Mouse (Mus musculus): Measurements from ENCODE around the gene Olfr53. TPM values are rescaled to one million over a fixed set of nuclear protein-coding genes. Genes with fewer than 3 reads are reported as not detected.
"Not testable (repeated sequence)": the region's sequence is repeated elsewhere in the genome, so short reads cannot be mapped to it uniquely, and the experiment has no call there.

Olfr53 gene
- total RNA-seq (2021), result not detected in 2 replicates
- long read RNA-seq, experiment 1, result 0 reads
- long read RNA-seq, experiment 2, result 0 reads

DNA sequence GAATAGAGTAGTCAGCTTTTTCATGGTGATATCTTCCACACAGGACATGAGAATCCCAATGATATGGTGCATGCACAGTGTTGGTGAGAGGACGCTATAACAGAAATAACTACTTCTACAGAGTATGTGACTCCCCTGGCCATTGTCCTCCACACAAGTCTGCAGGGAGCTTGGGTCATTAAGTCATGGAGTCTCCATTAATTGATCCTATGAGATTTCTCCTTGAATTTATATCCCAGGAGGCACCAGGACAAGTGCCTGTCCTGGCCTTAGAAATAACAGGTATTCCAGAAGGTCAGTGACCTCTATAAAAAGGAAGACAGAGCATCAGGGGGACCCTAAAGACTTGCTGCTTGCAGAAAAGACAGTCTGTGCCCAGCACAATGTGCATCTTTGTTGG lies at the start of gene Olfr53:
Gene Olfr53 (plus strand): TSS at position 301 of the 400 bp plus-strand sequence.
- no peak for DNase-seq

DNA sequence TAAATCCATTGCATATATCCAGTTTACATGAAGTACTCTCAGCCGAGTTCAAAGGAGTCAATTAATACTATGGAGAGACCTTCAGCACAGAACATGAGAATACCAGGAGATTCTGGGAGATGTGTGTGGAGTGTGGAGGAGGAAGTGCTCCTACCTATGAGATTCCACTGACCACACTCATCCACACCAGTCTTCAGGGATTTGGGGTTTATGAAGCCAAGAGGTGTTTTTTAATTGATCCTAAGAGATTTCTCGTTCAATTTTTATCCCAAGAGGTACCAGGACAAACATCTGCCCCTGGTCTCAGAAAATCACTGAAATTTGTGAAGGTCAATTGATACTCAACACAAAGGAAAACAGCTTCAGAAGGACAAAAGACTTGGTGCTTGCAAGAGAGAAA lies 45.3 kb upstream of the Olfr53 start, which contains the start of gene Olfr46:
Gene Olfr46 (plus strand): TSS at position 301 of the 400 bp plus-strand sequence.
- not testable (repeated sequence) for DNase-seq

DNA sequence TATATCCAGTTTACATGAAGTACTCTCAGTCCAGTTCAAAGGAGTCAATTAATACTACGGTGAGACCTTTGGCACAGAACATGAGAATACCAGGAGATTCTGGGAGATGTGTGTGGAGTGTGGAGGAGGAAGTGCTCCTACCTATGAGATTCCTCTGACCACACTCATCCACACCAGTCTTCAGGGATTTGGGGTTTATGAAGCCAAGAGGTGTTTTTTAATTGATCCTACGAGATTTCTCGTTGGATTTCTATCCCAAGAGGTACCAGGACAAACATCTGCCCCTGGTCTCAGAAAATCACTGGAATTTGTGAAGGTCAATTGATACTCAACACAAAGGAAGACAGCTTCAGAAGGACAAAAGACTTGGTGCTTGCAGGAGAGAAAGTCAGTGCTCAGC lies 17.6 kb upstream of the Olfr53 start, which contains the start of gene Olfr61:
Gene Olfr61 (plus strand): TSS at position 301 of the 400 bp plus-strand sequence.
- DNase-seq, result not testable (repeated sequence)

DNA sequence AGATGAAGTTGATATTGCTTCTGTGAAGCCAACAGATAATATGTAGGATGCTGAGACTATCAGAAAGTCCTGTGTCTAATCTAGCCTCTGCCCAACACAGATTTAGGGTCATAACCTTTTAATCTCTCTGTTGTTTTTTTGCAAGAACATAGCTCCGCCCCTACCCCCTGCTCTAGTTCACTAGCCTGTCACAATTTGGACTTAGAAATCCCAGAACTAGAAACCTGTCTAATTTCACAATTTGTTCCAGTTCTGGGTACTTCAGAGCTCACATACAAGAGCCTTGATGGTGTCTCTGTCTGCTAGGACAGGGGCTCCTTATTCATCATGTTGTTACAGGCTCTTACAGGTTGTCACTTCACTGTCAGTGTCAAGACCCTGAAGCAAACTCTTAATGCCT lies 15.7 kb upstream of the Olfr53 start:
- DNase-seq, result no peak

DNA sequence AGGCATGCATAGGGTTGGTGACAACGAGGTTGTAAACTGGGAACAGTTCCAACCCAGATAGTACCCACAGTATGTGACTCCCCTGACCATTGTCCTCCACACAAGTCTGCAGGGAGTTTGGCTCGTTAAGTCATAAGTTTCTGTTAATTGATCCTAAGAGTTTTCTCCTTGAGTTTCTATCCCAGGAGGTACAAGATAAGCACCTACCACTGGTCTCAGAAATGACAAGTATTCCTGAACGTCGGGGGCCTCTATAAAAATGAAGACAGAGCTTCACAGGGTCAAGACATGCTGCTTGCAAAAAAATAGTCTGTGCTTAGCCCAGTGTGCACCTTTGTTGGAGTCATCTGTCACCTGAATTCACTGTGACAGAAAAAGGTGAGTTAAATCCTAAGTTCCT lies 13.4 kb downstream of the Olfr53 start, which contains the start of gene Olfr539:
Gene Olfr539 (plus strand): TSS at position 301 of the 400 bp plus-strand sequence.
- no peak for DNase-seq

DNA sequence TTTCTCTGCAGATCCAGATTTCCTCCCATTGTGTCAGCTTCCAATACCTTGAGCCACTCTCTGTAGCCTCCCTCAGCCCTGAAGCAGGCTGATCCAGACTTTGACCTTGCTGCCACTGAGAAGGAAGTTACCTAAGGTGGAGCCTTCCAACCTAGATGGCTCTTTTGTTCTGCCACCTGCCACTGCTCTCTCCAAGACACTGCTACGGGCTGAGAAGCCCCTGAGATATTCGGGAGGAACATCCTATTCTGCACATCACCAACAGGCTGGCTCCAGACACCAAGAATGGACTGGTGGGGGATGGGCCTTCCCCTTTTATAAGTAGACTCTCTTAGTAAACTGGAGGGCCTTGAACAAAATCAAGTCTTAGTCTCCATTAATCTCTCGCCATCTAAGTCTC lies 24.4 kb downstream of the Olfr53 start:
- DNase-seq, result not testable (repeated sequence)

DNA sequence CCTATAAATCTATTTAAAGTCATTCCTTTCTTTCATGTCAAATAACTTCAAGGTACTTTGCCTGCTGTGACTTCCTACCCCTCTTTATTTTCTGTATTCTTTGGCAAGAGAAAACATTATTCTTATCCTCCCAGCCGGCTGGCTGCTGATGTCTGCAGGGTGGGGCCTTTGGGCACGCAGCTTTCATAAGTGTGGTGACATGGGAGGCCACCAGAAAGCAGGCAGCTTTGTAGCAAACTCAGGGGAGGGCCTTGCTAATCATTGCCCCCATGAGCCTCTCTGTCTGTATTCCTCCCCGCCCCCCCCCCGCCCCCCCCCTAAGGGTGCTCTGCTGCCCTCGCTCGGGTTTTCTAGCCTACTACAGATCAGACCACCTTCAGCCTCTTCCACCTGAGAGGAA lies 29.6 kb downstream of the Olfr53 start:
- no peak for DNase-seq

DNA sequence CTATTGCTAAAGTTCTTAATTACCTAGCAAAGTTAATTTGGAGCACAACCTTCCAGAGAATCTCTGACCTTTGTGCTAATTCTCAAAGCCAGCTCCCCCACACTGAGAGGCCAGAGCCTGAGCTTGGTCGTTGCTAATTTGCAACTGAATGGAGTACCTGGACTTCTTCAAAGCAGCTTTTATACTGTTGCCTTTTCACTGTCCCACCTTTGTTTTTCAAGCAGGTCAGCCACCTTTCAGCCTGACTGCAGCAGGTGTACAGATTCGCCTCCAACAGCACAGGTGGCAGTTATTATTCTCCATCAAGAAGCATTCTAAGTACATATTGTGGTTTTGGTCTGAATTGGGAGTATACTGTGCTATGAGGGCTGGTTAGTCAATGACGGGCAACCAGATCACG lies 33.3 kb downstream of the Olfr53 start:
- not testable (repeated sequence) for DNase-seq

DNA sequence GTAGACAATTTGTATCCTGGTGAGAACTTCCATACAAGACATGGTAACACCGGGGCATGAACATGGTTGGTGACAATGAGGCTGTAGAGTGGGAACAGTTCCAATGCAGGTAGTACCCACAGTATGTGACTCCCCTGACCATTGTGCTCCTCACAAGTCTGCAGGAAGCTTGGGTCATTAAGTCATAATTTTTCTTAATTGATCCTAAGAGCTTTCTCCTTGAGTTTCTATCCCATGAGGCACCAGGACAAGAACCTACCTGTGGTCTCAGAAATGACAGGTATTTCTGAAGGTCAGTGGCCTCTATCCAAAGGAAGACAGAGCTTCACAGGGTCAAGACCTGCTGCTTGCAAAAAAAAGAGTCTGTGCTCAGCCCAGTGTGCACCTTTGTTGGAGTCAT lies 35.4 kb downstream of the Olfr53 start, which contains the start of gene Olfr45:
Gene Olfr45 (plus strand): TSS at position 301 of the 400 bp plus-strand sequence.
- no peak for DNase-seq

DNA sequence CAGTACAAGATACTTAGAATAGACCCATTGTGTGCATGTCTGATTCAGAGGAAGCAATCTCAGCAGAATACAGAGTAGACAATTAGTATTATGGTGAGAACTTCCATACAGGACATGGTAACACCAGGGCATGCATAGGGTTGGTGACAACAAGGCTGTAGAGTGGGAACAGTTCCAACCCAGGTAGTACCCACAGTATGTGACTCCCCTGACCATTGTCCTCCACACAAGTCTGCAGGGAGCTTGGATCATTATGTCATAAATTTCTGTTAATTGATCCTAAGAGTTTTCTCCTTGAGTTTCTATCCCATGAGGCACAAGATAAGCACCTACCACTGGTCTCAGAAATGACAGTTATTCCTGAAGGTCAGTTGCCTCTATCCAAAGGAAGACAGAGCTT lies 50.7 kb downstream of the Olfr53 start, which contains the start of gene Olfr541:
Gene Olfr541 (plus strand): TSS at position 301 of the 400 bp plus-strand sequence.
- DNase-seq, result no peak

Other genes starting within 250 kb of the Olfr53 start
- not detected in 2 replicates for gene Olfr531, start 243.5 kb upstream of the Olfr53 start, total RNA-seq (2021)
- not detected in 2 replicates for gene Olfr532, start 224.8 kb upstream of the Olfr53 start, total RNA-seq (2021)
- gene Olfr533, start 183.1 kb upstream of the Olfr53 start, total RNA-seq (2021), result not detected in 2 replicates
- not detected in 2 replicates for gene Olfr535, start 162.2 kb upstream of the Olfr53 start, total RNA-seq (2021)
- not detected in 2 replicates for gene Olfr536, start 139.1 kb upstream of the Olfr53 start, total RNA-seq (2021)
- gene Olfr538, start 78.6 kb upstream of the Olfr53 start, total RNA-seq (2021), result not detected in 2 replicates
- gene Olfr46, start 45.2 kb upstream of the Olfr53 start, total RNA-seq (2021), result not detected in 2 replicates
- gene Olfr61, start 17.5 kb upstream of the Olfr53 start, total RNA-seq (2021), result not detected in 2 replicates
- gene Olfr539, start 13.5 kb downstream of the Olfr53 start, total RNA-seq (2021), result not detected in 2 replicates
- gene Olfr45, start 35.5 kb downstream of the Olfr53 start, total RNA-seq (2021), result not detected in 2 replicates
- not detected in 2 replicates for gene Olfr541, start 50.8 kb downstream of the Olfr53 start, total RNA-seq (2021)
- 83.0 and 573 TPM in 2 replicates for gene Cyp2e1, start 117.3 kb downstream of the Olfr53 start, total RNA-seq (2021)
- gene Syce1, start 141.4 kb downstream of the Olfr53 start, total RNA-seq (2021), result not detected in 2 replicates
- 1.9 and 2.6 TPM in 2 replicates for gene Zfp941, start 175.7 kb downstream of the Olfr53 start, total RNA-seq (2021)
- 1.4 and 31.0 TPM in 2 replicates for gene Urah, start 188.6 kb downstream of the Olfr53 start, total RNA-seq (2021)
- gene Scgb1c1, start 199.1 kb downstream of the Olfr53 start, total RNA-seq (2021), result not detected in 2 replicates
- not detected in 2 replicates for gene Odf3, start 201.4 kb downstream of the Olfr53 start, total RNA-seq (2021)
- gene Gm45785, start 209.9 kb downstream of the Olfr53 start, total RNA-seq (2021), result 0.89 TPM in 1 of 2 replicates, not detected in the other
- 44.8 and 61.1 TPM in 2 replicates for gene Ric8a, start 210.5 kb downstream of the Olfr53 start, total RNA-seq (2021)
- gene Bet1l, start 211.1 kb downstream of the Olfr53 start, total RNA-seq (2021), result 27.4 and 32.1 TPM in 2 replicates
- 114 TPM in 2 replicates for gene Psmd13, start 235.5 kb downstream of the Olfr53 start, total RNA-seq (2021)
- gene Sirt3, start 235.9 kb downstream of the Olfr53 start, total RNA-seq (2021), result 63.5 and 64.7 TPM in 2 replicates

Measured in adrenal gland, postnatal 14 days (tissue).